Mouse (Mus musculus) thymus, postnatal 25 days (tissue): ENCODE data around the gene Gm10487.
"Not testable (repeated sequence)": the region's sequence is repeated elsewhere in the genome, so short reads cannot be mapped to it uniquely, and the experiment has no call there.

Experiments used
- DNase-seq: peaks from one replicate; pipeline ENCODE4 v3.0.0; 2022

The Gm10487 gene

GRCm38 (mm10) chrX:30843369-30843768, at the start of gene Gm10487:
TSS of gene Gm10487 (minus strand) at chrX:30843469.
- not testable (repeated sequence) for DNase-seq
